Mouse (Mus musculus): ENCODE data around the gene Nono.

The Nono gene

DNA sequence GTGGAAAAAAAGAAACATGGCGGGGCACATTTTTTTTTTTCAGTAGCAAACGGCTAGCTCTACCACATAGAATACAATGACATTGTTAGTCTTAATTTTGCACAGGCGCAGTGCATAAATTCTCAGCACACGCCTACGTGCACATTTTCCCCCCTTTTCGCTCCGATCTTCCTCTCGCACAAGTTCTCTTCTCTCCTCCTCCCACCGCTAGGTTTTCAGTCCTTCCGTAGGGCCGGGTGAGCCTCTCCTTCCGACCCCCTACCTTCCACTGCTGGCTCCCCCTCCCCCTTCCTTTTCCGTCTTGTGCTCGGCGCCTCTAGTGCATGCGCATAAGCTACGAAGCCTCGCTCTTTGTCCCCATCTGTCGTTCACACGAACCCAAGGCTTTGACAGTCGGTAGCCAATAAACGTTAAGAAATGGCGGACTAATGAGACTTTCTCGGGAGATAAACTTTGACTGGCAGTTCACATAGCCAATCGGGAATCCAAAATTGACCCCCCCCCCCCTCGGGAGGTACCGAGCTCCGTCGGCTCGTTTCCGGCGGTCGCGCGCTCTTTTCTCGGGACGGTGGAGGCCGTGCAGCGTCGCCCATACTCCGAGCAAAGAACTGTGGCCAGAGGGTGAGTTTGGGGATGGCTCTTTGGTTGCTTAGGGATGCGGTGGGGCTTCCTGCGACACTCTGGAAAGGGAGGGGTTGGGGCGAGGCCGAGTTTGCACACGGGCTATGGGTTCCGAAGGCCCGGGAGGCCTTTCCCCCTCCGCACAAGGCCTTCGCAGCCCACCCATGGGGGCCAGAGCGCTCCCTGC lies at the start of gene Nono:
Gene Nono (plus strand): TSS at position 177 of the 808 bp plus-strand sequence.
- DNase-seq (ENCODE audit: low spot score in 2 of 2): peak; percentile 51 to 64

DNA sequence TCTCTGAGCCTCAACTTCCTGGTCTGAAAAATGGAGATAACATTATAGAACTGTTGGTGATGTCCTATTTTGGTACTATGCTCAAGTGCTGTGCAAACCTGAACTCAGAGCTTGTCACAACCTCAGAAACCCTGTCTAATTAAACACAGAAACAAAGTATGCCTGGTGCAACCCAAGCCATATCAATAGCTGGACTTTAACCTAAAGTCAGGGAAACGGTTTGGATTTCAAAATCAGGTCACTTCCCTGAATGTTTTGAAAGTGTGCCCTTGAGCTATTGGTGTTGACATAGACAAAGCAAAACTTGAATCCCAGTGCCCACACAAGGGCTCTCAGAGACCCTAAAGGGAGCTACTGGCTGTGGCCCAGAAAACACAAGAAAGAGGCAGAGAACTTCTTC lies 49.4 kb upstream of the Nono start:
- DNase-seq (ENCODE audit: low spot score in 2 of 2): no peak

DNA sequence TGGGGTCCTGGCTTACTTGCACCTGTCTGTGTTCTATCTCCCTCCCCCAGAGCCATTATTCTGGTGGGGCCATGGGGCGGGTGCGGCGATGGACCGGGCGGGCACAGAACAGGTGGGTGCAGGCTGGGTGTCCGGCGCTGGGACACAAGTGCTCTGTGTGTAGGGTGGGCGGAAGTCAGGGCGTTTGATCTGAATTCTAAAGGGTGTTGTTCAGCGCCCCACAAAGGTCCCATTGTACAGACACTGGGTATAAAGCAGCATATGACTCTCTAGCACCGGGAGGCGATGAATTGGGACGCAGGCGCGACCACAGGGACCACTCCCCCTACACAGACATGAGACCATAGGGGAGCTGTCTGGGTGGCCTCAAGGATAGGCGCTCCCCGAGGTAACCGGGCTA lies 45.7 kb upstream of the Nono start:
- DNase-seq (ENCODE audit: low spot score in 2 of 2): no peak

DNA sequence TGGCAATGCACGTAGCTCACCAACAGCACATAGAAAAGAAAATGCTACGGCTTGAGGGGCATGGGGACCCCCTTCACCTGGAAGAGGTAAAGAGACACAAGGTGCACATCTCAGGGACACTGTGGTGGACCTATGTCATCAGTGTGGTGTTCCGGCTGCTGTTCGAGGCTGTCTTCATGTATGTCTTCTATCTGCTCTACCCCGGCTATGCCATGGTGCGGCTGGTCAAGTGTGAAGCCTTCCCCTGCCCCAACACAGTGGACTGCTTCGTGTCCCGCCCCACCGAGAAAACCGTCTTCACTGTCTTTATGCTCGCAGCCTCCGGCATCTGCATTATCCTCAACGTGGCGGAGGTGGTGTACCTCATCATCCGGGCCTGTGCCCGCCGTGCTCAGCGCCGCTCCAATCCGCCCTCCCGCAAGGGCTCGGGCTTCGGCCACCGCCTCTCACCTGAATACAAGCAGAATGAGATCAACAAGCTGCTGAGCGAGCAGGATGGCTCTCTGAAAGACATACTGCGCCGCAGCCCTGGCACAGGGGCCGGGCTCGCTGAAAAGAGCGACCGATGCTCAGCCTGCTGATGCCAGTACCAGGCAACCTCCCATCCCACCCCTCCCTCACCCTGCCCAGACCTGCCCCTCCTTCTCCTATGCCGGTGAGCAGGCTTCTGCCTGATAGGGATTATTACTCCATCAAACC lies 44.5 kb upstream of the Nono start:
- DNase-seq (ENCODE audit: low spot score in 2 of 2): no peak

DNA sequence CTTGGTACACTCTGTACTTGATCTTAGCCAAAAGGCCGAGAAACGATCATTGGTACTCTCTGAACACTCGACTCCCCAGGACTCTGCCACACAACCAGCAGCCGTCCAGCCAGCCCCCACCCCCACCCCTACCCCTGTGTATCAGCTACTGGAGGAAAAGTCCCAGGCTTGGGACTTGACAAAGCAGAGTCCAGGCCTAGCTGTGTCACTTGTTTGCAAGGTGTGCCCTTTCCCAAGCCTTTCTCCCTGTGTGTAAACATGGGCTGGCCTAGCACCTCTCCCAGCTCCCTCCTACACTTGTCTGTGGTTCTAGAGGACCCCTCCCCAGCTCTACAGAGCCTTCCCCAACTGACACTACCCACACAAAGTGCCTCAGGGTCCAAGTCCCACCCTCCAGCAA lies 42.9 kb upstream of the Nono start:
- DNase-seq (ENCODE audit: low spot score in 2 of 2): no peak

DNA sequence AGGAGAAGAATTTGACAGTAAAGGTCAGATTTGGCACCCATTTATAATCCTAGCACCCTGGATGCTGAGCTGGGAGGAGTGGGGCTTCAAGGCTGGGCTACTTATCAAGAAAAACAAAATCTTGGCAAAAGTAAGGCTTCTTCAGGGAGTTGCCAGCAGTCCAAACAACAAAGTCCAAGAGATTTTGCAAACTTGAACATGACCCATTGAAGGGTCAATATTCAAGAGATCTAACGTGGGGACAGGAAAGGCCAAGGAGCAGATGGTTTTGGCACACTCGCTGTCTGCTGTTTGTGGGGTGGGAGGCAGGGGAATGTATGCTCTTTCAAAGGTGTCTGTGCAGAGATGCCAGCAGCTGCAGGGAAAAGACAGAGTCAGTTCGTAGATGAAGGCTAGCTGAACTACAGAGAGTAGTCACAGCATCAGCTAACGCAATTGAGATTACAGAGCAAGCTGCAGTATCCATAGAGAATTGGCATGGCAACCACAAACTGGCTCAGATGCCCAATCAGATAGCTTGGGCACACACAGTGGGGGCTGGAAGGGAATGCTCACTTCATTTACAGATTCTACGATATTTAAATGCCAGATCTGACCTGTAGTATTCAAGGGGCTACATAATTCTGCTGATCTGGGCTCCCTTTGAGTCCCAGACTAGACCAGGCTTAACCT lies 40.1 kb upstream of the Nono start:
- no peak for DNase-seq (ENCODE audit: low spot score in 2 of 2)

DNA sequence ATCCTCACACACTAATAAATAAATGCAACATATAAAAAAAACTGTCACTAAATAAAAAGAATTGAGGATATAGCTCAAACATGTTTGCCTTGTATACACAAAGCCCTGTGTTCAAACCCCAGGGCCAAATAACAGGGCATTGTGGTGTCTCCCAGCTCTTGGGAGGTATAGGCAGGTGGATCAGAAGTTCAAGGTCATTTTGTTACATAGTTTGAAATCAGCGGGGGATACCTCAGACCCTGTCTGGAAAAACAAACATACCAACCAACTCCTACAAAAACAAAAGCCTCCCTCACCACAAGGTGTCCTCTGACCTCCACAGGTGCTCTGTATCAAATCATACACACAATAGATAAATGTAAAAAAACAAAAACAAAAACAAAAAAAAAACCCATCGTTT lies 34.8 kb upstream of the Nono start:
- no peak for DNase-seq (ENCODE audit: low spot score in 2 of 2)

DNA sequence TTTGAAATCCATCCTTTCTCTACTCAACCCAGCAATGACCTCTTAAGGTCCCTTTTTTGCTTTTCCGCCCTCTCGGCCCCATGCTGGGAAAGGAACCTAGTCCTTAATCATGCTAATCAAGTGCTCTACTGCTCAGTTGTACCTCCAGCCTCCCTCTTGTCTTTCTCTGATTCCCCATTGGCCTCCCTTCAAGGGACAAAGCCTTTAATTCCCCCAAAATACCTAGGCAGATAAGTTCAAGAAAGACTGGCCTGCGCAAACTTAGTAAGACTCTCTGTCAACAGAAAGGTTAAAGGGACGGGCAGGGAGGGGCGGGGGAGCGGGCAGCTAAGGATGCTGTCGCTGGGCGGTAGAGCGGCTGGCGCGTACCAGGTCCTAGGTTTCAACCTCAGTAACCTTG lies 32.7 kb upstream of the Nono start:
- DNase-seq (ENCODE audit: low spot score in 2 of 2): no peak

DNA sequence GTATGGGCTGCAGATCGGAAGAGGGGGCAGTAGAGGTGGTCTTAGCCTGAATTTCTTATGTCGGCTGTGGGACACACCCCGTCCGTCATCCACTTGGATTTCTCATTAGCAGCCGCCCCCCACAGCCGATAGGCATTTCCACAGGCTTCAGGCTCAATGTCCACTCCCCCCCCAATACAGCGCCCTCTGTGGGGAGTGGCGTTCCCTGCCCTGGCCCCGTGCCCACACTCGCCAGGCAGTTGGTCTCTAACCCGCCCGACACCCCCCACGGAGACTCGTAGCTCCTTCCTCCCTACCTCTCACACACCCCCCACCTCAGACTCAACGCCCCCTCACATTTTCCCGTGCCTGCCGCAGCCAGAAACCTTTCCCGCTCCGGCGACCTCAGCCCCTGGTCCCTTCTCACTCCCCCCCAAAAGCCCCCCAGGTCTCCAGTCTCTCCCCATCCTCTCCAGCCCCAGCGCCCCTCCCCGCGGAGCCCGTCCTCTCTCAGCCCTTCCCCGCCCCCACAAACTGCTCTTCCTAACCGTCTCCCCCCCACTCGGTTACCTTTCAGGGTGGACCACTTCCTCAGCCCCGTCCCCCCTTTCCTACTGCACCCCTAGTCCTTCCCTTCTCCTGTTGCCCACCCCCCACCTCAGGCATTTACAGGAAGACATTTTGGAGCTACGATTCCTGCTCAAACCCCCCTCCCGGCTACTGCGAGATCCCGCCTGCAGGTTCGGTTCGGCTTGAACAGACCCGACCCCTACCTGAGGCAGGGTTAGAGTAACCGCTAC lies 10.0 kb upstream of the Nono start:
- DNase-seq (ENCODE audit: low spot score in 2 of 2): peak; percentile 7 to 26

DNA sequence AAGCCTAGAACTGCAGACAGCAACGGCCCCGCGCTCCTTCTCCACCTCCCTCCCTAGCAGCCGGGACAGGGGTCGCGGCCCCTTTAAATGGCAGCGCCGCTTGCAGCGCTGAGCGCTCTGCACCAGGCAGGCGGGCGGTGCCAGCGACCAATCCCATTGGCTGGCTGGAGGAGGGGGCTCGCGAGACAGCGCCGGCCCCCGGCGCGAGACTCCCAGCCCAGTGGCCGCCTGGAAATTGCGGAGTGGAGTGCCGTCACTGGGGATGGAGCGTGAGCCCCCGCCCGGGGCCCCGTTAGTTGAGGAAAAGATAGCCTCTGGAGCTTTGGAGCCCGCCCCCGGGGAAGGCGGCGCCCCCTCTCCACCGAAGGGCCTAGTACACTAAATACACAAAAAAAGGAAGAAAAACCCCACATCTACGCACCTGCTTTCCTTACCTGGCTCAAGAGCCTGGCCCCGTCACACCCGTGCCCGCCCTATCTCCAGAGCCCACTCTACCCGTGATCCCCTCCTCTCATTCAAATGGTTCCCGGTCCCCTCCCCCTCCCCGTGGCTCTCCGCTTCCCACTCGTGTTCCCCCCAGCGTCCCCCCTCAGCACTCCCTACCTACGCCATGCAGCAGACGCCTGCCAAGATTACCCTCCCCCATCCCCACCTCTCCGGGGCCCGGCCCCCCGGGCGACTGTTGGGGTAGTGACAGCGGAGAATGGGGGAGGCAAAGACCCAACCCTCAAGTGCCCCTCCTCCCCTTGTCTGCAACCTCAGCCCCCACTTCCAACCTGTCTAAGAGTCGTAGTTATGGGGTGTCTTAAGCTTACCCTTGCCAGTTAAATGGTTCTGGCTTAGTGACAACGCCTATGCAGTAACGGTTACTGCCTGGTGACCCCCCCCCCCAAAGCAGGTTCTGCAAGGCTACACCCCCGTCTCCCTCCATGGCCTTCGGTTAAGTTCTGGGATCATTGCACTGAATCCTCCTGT lies 9.1 kb upstream of the Nono start:
- peak; percentile 54 to 72 for DNase-seq (ENCODE audit: low spot score in 2 of 2)

DNA sequence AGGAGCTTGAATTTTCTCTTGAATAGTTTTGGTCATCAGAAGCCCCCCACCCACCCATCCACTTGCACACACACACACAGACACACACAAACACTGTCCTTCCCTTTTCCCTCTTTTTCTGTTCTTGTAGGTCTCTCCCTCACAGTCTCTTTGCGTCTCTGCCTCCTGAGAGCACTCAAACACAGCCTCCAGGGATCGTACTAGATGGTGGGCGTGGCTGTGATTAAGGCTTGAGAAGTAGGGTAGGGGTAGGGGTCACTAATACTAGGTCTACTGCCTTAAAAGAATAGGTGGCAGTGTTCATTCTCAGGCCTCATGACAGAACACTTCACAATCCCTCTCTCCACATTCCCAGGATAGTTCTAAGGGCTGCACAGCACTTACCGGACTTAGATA lies 8.4 kb upstream of the Nono start, which contains the start of gene Zmym3:
Gene Zmym3 (minus strand): TSS at position 150 of the 396 bp plus-strand sequence.
- DNase-seq (ENCODE audit: low spot score in 2 of 2): no peak

DNA sequence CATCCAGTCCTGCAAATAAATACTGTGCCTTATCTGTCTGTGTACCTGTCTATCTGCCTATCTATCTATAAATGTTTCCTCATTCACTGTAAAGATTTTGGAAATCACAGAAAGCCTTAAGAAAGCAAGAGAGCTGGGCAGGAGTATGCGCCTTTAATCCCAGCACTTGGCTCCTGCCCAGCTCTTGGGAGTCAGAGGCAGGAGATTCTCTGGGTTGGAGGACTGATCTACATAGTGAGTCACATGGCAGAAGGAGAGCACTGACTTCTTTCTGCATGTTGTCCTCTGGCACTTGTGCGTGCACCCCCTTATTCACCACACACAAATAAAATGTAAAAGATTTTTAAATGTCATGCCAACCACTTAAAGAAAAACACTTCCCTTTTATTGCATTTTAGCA lies 5.7 kb upstream of the Nono start:
- no peak for DNase-seq (ENCODE audit: low spot score in 2 of 2)

DNA sequence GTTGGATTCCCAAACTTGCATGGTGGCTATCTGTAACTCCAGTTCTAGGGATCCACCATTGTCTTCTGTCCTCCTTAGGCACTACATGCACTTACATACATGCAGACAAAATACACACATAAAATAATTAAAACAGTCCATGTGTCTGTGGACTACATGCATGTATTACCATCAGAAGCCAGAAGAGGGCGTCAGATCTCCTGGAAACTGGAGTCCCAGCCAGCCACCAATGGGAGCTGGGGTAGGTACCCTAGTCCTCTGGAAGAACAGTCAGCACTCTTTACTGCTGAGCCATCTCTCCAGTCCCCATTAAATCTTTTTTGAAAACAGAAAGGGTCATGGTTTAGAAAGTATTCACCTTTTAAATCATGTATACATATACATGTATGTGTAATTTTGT lies 1.3 kb upstream of the Nono start:
- DNase-seq (ENCODE audit: low spot score in 2 of 2): peak in 1 of 2 experiments; percentile 16

DNA sequence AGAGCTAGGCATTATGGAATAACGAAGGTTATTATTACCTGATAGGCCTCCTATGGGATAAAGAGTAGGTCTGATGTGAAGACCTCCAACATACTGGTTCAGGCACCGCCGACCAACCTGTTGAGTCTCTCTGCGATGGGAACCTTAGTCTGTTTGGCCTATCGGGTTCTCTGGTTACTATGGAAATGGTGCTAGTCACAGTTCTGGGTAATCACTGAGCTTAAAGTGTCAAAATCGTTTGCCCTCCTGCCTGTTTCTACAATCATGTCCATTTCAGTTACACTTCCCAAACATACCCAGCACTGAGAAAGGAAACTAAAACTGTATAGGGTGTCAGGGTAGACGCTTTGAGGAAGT lies 355 bp upstream of the Nono start:
- DNase-seq (ENCODE audit: low spot score in 2 of 2): no peak

DNA sequence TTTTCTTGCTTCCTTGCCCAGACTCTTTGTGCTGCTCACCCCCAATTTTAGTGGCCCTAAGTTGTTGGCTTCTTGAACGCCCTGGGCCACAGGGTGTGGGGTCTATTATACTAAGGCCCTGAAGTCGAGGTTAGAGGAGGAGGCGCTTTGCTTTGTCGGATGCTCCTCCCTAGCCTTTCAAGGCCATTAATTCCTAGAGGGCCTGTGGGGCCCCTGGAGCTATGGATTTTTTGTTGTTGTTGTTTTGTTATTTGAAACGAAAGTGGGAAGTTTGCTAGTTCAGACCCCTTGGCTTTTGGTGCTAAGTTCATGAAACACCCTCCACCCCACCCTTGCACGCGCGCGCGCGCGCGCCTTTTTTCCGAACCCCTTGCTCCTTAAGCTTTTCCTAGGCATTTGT lies 858 bp downstream of the Nono start:
- no peak for DNase-seq (ENCODE audit: low spot score in 2 of 2)

DNA sequence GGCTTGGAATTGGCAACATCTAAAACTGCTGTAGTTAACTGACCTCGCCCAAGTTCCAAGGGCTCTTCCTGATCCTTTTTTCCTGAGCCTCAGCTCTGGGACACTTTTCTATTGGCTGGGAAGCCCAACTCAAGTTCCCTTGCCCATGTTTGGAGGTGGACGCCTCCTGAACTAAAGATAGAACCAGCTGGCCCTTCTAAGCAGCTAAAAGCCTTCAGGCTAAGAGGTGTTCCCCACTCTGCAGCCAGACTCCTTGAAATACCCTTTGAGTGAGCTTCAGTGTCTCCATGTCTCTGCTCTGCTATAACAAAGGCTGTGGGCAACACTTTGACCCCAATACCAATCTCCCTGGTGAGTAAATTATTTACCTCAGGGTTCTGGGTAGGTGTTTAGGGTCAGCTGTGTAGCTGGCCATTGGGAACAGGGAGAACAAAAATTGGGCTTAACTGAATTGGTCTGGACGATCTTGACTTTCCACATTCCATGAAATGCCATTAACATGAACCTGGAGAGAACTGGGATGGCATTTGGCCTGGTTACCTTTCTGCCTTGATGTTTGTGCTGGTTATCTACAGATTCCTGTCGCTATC lies 19.9 kb downstream of the Nono start, which contains the start of gene Itgb1bp2:
Gene Itgb1bp2 (plus strand): TSS at position 203 of the 590 bp plus-strand sequence.
- no peak for DNase-seq (ENCODE audit: low spot score in 2 of 2)

DNA sequence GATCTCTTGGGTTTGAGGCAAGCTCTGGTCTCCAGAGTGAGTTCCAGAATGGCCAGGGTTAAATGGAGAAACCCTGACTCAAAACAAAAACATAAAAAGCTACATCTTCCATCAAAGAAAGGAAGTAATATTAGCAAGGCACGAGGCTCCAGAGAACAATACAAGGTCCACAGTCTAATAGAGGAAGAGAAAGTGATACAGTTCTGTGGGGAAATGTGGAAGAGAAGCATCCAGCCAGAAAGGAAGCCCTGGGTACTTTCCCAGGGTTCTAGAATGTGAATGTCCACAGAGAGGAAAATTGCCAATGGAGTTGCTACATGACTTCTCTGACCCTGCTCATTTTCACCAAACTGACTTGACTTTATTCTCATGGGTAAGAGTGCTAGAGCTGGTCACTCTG lies 22.0 kb downstream of the Nono start:
- DNase-seq (ENCODE audit: low spot score in 2 of 2): no peak

DNA sequence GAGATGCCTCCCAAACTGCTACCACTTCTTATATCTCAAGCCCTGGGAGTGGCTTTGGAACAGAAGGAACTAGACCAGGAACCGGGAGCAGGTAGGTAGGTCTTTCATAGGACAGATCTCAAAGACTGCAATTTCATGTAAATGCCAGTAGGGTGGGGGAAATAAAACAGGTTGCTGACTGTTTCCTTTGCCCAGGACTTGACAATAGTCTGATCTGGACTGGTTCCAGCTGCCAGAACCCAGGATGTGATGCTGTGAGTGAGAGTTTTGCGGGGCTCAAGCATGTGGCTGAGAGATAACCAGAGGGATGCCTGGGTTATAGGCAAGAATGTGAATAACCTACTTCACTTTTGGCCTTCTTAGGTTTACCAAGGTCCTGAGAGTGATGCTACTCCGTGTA lies 22.5 kb downstream of the Nono start:
- DNase-seq (ENCODE audit: low spot score in 2 of 2): no peak

DNA sequence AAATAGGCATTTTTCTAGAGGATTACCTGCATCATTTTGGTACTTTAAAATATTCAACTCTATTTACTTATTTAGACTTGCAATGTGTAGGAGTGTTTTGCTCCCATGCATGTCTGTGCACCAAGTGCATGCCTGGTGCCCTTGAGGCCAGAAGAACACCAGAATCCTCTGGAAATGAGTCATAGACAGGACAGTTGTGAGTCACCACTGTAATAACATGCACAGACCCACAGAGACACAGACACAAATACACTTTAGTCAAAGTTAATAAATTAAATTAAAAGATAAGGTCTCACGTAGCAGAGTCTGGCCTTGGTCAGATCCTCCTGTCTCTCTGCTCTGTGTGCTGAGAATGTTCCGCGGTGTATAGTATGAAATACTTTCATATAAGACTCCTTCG lies 43.1 kb downstream of the Nono start:
- no peak for DNase-seq (ENCODE audit: low spot score in 2 of 2)

DNA sequence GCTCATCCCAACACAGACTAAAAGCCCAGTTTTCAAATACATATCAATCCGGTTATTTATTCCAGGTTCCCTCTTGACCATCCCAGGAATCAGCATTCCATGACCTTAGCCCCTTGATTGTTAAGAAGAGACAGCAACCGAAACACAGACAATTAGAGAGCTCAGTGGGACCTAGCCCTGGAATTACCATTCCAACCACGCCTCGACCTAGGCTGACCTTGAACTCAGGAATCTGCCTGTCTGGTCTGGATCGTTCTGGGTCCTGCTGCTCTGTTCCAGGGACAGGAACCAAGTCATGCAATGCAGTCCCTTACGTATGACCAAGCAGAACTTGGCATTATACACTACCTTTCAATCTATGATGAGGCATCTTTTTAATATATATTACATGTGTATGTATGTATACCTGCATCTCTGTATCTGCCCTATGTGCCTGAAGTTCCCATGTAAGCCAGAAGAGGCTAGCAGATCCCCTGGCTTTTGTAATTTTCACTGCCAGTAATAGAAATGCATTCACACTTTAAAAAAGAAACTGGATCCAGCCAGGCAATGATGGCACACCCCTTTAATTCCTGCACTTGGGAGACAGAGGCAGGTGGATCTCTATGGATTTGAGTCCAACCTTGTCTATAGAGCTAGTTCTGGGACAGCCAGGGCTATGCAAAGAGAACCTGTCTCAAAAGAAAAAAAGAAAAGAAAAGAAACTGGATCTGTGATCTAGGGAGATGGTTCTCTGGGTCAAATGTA lies 52.7 kb downstream of the Nono start:
- no peak for DNase-seq (ENCODE audit: low spot score in 2 of 2)
